Mouse (Mus musculus): ENCODE data around the gene Mustn1.

The Mustn1 gene

GRCm38 (mm10) chr14:30878958-30879571, at the start of gene Mustn1:
Mustn1 (plus strand) TSS chr14:30879200.
- in situ Hi-C loops (cut with MboI, MseI): no loop called here

GRCm38 (mm10) chr14:30837416-30837996, 41.5 kb upstream of the Mustn1 start:
- in situ Hi-C loops (cut with MboI, MseI): no loop called here

GRCm38 (mm10) chr14:30843701-30844100, 35.3 kb upstream of the Mustn1 start:
- in situ Hi-C loops (cut with MboI, MseI): no loop called here

GRCm38 (mm10) chr14:30850504-30850903, 28.5 kb upstream of the Mustn1 start:
- in situ Hi-C loops (cut with MboI, MseI): no loop called here

- in situ Hi-C loops (cut with MboI, MseI): no loop called here
Measured at GRCm38 (mm10) chr14:30852325-30852724, 26.7 kb upstream of the Mustn1 start.

GRCm38 (mm10) chr14:30855316-30855715, 23.7 kb upstream of the Mustn1 start:
- in situ Hi-C loops (cut with MboI, MseI): no loop called here

- in situ Hi-C loops (cut with MboI, MseI): no loop called here
Measured at GRCm38 (mm10) chr14:30856885-30857507, 22.0 kb upstream of the Mustn1 start.

- in situ Hi-C loops (cut with MboI, MseI): no loop called here
Measured at GRCm38 (mm10) chr14:30857990-30858389, 21.0 kb upstream of the Mustn1 start.

- in situ Hi-C loops (cut with MboI, MseI): no loop called here
Measured at GRCm38 (mm10) chr14:30861421-30862125, 17.4 kb upstream of the Mustn1 start.

- in situ Hi-C loops (cut with MboI, MseI): no loop called here
Measured at GRCm38 (mm10) chr14:30862368-30862767, 16.6 kb upstream of the Mustn1 start.

GRCm38 (mm10) chr14:30865311-30865710, 13.7 kb upstream of the Mustn1 start:
- in situ Hi-C loops (cut with MboI, MseI): no loop called here

GRCm38 (mm10) chr14:30867042-30867441, 12.0 kb upstream of the Mustn1 start:
- in situ Hi-C loops (cut with MboI, MseI): no loop called here

- in situ Hi-C loops (cut with MboI, MseI): no loop called here
Measured at GRCm38 (mm10) chr14:30868826-30869225, 10.2 kb upstream of the Mustn1 start.

GRCm38 (mm10) chr14:30869391-30869801, 9.6 kb upstream of the Mustn1 start:
- in situ Hi-C loops (cut with MboI, MseI): no loop called here

GRCm38 (mm10) chr14:30870206-30871147, 8.5 kb upstream of the Mustn1 start:
- in situ Hi-C loops (cut with MboI, MseI): no loop called here

- in situ Hi-C loops (cut with MboI, MseI): no loop called here
Measured at GRCm38 (mm10) chr14:30874095-30874700, 4.8 kb upstream of the Mustn1 start.

GRCm38 (mm10) chr14:30875130-30875865, 3.7 kb upstream of the Mustn1 start:
- in situ Hi-C loops (cut with MboI, MseI): no loop called here

- in situ Hi-C loops (cut with MboI, MseI): no loop called here
Measured at GRCm38 (mm10) chr14:30875955-30876354, 3.0 kb upstream of the Mustn1 start.

- in situ Hi-C loops (cut with MboI, MseI): no loop called here
Measured at GRCm38 (mm10) chr14:30876451-30876850, 2.5 kb upstream of the Mustn1 start.

GRCm38 (mm10) chr14:30877827-30878226, 1.2 kb upstream of the Mustn1 start:
- in situ Hi-C loops (cut with MboI, MseI): no loop called here
